Mouse (Mus musculus) 3134 (cell line): ENCODE data around the gene Pidd1.
A peak's percentile ranks its signal among the peaks of the same experiment; 100 is the strongest.

ENCODE experiments used
- DNase-seq: peaks from one replicate; pipeline ENCODE4 v3.0.0-alpha.2; 2011; ENCODE audit warnings: low spot score; ENCODE audit not compliant: insufficient read length; ENCODE audit errors: extremely low read depth

Pidd1 gene

GRCm38 (mm10) chr7:141437178-141438120 lies 6.4 kb downstream of the Pidd1 start, which contains the start of gene Slc25a22:
Gene Slc25a22 (minus strand): TSS chr7:141437892.
- peak; percentile 87 for DNase-seq

DNA sequence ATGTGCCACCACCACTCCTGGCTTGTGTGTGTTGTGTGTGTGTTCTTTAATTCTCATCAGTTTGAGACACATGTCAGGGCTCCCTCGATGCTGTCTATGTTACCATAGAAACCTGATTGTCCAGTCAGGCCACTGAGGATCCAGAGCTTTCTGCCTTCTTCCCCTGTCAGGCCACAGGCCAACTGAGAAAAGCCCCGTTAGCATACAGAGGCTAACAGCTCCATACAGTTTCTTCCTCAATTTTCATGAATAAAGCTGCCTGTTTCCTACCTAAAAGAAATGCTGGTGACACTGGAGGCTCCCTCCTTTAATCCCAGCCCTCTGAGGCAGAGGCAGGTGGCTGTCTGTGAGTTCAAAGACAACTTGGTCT lies 7.3 kb downstream of the Pidd1 start:
- DNase-seq: no peak

GRCm38 (mm10) chr7:141435856-141436522 lies 7.8 kb downstream of the Pidd1 start:
- DNase-seq: no peak

- DNase-seq: peak; percentile 64
Measured at GRCm38 (mm10) chr7:141435129-141435855, 8.5 kb downstream of the Pidd1 start.

DNA sequence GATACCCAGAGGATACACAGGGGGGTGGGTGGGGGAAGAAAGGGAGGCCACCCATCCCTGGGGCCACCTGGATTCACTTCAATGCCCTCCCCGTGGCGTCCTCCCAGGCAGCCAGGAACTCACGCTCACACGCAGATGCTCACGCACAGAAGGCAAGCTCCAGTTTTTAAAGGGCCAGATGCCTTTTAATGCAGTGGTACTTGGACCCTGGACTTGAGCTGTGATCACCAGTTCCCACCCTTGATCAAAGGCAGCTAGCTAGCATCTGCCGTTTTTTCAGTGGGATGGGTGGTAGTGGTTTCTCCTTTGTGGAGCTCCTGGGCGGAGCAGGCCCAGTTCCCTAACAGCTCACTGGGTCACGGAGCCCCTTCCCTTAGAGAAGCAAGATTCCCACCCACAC lies 9.4 kb downstream of the Pidd1 start:
- DNase-seq: no peak

GRCm38 (mm10) chr7:141433517-141434400 lies 10.1 kb downstream of the Pidd1 start:
- no peak for DNase-seq

- no peak for DNase-seq
Measured at GRCm38 (mm10) chr7:141432741-141433516, 10.9 kb downstream of the Pidd1 start.

DNA sequence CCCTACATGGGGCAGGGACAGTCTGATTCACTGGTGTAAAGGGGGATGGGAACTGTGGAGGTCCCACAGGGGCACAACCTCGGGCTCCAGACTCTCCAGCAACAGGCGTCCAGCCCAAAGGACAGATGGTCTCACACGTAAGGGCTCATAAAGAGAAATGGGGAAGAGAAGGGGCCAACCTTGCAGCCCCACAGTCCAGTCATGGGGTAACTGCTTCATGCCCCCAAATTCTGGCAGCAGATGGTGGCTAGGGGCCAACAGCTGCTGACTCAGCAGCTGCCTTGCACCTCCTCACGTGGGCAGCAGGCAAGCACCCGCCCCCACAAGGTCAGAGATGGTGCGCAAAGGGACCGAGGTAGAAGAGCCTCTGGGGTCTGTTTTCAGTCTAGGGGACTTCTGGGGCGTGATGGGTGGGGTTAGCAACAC lies 11.6 kb downstream of the Pidd1 start:
- no peak for DNase-seq

GRCm38 (mm10) chr7:141431434-141432185 lies 12.2 kb downstream of the Pidd1 start:
- no peak for DNase-seq

- DNase-seq: no peak
Measured at GRCm38 (mm10) chr7:141430585-141431240, 13.1 kb downstream of the Pidd1 start.

DNA sequence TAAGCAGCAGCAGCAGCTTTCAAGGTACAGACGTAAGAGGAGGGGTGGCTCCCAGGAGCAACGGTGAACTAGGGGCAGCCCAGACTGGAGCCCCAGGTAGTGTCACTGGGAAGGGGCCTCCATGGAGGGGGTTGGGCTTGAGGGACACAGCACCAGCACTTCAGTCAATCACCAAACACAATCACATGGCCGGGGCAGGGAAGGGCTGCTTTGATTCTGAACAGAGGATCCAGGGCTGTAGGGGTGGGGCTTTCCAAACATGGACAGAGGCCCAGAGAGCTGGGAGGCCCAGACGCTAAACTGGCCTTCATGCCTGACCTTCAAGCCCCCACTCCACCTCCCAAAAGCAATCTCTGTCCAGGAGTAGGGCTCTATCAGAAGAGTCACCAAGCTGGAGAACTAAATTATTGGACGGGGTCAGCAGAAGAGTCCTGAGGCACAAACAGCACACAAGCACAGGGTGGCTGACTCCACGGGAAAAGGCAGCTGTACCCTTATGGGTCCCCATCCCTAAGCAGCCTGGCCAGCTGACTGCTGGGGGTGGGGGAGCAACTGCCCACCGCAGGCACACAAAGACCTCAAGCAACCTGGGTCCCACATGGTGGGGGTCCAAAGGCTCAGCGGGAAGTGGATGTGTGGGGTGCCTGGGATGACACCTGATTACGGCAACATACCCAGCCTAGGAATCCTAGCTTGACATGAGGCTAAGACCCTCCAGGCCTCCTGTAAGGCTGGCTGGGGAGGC lies 13.8 kb downstream of the Pidd1 start:
- no peak for DNase-seq

DNA sequence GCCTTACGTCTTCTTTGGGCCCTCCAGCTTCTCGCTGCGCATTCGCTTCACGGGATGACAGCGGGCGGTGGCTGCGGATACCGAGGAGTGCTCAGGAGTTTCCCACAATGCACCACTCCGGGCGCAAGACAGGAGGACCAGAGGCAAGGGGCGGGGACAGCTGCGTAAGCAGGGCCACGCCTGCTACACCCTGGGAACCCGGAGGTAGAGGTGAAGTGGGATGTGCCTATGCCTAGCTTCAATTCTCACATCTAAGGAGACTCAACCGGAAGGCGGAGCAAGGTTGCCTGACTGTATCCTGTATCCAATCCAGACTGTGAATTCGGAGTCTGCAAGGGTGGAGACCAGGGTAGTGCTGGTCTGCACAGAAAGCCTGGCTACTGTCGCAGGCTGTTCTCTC lies 14.5 kb downstream of the Pidd1 start, which contains the start of gene Cend1:
Cend1 (minus strand) TSS at position 182 of the 400 bp plus-strand sequence.
- DNase-seq: no peak

DNA sequence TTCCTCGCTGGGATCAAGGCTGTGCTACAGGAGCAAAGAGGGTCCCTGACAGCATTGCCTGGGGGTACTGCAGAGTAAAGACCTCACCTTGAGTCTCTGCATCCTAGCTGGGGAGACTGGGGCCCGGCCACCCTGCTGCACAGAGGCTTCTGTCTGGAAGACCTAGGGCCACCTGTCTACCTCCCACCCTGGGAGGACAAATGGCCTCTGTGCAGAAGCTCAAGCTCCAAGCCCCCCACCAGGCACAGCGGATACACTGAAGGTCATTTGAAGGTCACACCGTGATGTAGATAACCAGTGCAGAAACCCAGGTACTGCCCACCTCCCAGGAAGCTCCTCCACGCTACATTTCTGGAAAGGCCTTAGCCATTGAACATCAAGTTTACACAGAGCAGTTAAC lies 15.1 kb downstream of the Pidd1 start:
- DNase-seq: no peak

DNA sequence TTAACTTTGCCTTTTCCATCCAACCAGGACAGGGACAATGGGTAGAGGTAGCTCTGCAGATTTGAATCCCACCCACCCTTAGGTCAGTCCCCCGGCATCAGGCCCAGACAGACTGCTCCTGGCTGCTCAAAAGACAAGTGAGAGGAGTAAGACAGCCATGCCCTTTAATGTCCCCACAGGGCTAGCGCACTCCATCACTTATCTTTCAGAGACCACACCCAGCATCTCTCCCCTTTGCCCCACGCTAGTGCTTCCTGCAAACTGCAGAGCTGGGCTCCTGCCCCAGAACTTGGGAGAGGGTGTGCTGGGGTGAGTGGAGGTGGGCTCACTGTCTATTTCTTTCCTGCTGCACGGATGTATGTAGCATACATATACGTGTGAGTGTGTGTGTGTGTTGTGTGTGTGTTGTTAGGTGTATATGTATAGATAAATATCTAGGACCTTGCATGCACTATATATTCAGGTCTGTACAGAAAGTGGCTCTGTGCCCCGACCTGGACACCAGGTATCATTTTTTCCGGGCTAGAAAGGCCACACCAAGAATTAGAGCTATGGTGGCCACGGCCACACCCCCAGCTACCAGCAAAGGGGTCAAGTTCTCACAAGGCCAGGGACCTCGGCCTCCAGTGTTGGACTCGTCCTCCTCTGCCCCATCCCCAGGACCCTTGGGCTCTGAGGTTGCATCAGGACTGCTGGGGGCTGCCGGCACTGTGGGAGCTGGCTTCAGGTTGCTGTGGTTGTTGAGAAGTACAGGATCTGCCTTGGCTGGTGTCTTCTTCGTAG lies 16.7 kb downstream of the Pidd1 start:
- DNase-seq: no peak

DNA sequence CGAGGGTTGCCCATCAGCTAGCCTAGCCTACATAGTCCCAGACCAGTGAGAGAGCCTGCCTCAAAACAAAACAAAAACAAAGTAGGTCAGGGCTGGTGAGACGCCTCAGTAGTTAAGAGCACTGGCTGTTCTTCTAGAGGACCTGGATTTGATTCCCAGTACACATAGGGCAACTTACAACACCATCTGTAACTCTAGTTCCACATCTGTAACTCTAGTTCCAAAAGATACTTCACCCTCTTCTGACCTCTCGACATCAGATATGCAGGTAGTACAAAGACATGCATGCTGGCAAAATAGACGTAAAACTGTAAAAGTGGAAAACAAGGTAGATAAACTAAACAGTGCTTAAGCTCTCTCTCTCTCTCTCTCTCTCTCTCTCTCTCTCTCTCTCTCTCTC lies 20.0 kb downstream of the Pidd1 start:
- no peak for DNase-seq

DNA sequence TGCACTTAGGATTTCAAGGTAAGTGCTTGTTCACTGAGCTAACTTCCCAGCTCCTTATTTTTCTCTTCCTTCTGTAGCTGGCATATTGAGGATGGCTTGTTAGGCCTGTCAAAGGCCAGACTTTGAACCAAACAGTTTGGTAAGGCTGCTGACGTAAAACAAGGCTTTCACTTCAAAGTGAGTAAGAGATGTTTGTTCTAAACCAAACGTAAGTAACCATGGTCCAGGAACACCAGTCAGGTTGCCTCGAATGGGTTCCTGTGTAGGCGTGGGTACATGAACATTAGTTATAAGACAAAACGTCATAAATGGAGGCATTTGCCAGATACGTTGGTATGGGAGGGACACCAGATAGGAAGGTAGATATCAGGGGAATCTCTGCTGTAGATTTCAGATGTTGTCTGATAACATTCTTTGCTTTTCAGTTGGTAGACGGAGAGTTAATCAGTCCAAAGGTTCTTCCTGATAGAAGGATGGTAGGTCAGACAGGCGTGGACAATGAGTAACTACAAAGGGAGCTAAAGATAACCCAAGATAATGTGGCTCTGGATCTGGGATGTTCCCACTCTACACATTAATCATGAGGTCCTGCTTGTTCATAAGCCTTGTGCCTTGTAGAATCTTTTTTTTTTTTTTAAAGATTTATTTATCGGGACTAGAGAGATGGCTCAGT lies 23.7 kb downstream of the Pidd1 start:
- DNase-seq: no peak
